Mouse (Mus musculus): ENCODE data around the gene Nek11. TPM values are rescaled to one million over a fixed set of nuclear protein-coding genes. Genes with fewer than 3 reads are reported as not detected.

The Nek11 gene
- polyA plus RNA-seq, 1 experiment from 2014 or later, result 0.18 TPM

DNA sequence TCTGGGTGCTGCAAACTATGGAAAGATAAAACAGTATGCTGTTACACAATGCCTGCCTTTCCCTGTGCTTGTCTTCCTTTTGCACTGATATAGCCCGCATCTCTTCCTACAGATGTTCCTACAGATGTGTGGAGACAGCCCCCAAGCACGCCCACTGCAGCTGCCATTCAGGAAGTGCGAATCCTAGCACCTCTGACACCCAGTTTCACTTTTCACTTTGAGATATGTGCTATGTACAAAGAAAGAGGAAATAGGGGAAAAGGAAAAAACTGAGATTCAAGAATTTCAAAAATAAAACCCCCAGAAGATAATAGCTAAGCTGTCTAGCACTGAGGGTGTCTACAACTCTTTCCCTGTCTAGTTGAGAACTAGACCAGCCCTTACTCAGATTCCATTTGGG is 208.6 kb downstream of the Nek11 start:
- no peak for ATAC-seq (ENCODE audit: low FRiP score, low TSS enrichment)
- no peak overlapping the region for H3K4me3 ChIP-seq (ENCODE audit: low read depth, low read length)
- no peak overlapping the region for H3K27ac ChIP-seq (replicated peaks)
- no peak for DNase-seq (ENCODE audit: low spot score)
- H3K36me3 ChIP-seq (ENCODE audit: control insufficient read depth, insufficient read depth, low read length), result no peaks in the 10 kb centered on the region
- 73% methylated on average over 3 of the region's 3 CpGs for WGBS
- TF ChIP-seq EP300 (optimal IDR thresholded peaks at IDR 0.05), result no peak
- no peak for TF ChIP-seq CTCF (IDR thresholded peaks at IDR 0.05; ENCODE audit: low read depth)
- no peak overlapping the region for H3K9ac ChIP-seq (ENCODE audit: low read length)
- no peak overlapping the region for H3K4me2 ChIP-seq (replicated peaks; ENCODE audit: low read depth)
- no peaks in the 10 kb centered on the region for H3K27me3 ChIP-seq (ENCODE audit: control insufficient read depth, insufficient read depth, low read length)
- no peaks in the 10 kb centered on the region for H3K9me3 ChIP-seq (ENCODE audit: control insufficient read depth, low read length)
- no peaks in the 10 kb centered on the region for H3K4me1 ChIP-seq (replicated peaks; ENCODE audit: control insufficient read depth, insufficient read depth)

DNA sequence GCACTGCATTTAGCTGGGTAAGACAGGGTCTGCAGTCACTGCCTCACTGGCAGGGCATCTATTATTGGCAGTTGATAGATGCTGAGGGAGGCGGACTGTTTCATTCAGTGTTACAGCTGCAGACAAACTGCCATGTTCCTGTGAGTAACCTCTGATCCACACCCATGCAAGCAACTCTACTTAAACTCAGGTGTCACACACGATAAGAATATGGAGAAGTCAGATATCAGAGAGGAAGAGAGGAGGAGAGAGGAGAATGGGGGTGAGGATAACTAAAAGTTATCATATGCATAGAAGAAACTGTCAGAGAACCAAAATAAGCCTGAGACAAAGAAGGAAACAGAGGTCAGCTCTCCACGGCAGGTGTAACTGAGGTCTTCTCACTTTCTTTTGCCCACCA is 212.9 kb downstream of the Nek11 start:
- Histone ChIP-seq H3K4me2 (replicated peaks; ENCODE audit: low read depth) (no peak overlapping the region), H3K36me3 (ENCODE audit: control insufficient read depth, insufficient read depth, low read length) (no peaks in the 10 kb centered on the region), H3K27ac (replicated peaks) (no peak overlapping the region), H3K4me1 (replicated peaks; ENCODE audit: control insufficient read depth, insufficient read depth) (no peaks in the 10 kb centered on the region), H3K9me3 (ENCODE audit: control insufficient read depth, low read length) (no peaks in the 10 kb centered on the region), H3K27me3 (ENCODE audit: control insufficient read depth, insufficient read depth, low read length) (no peaks in the 10 kb centered on the region), H3K9ac (ENCODE audit: low read length) (no peak overlapping the region), H3K4me3 (ENCODE audit: low read depth, low read length) (no peak overlapping the region)
- ATAC-seq (ENCODE audit: low FRiP score, low TSS enrichment) (no peak), DNase-seq (ENCODE audit: low spot score) (no peak)
- no peak for TF ChIP-seq EP300 (optimal IDR thresholded peaks at IDR 0.05)
- WGBS, result 73% methylated on average over 3 of the region's 3 CpGs

DNA sequence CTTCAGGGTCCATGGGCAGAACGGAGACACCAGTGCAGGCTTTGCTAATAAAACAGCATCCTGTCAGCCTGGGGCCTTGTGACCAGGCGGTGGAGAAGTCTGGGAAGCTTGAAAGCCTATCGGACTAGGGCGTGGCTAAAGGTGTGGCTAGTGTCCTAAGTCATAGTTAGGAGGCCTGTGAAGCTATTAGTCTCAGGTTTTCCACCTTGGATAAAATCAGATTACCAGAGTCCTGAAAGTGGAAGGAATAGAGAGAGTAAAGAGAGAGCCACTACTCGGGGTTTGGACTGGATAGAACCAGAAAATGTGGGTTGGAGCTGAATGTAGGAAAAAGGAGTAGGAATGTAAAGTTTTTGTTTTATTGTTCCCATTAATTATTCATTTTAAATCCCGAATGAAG is 250.3 kb downstream of the Nek11 start, which contains the start of gene 1700080E11Rik:
TSS of gene 1700080E11Rik (minus strand) at position 101 of the 400 bp plus-strand sequence.
- Histone ChIP-seq H3K9me3 (ENCODE audit: control insufficient read depth, low read length) (no peaks in the 10 kb centered on the region), H3K4me1 (replicated peaks; ENCODE audit: control insufficient read depth, insufficient read depth) (no peaks in the 10 kb centered on the region), H3K9ac (ENCODE audit: low read length) (no peak within 1 kb of the TSS), H3K27me3 (ENCODE audit: control insufficient read depth, insufficient read depth, low read length) (no peaks in the 10 kb centered on the region), H3K27ac (replicated peaks) (no peak within 1 kb of the TSS), H3K4me2 (replicated peaks; ENCODE audit: low read depth) (no peak within 1 kb of the TSS), H3K36me3 (ENCODE audit: control insufficient read depth, insufficient read depth, low read length) (no peaks in the 10 kb centered on the region), H3K4me3 (ENCODE audit: low read depth, low read length) (no peak within 1 kb of the TSS)
- no peak for ATAC-seq (ENCODE audit: low FRiP score, low TSS enrichment)
- DNase-seq (ENCODE audit: low spot score), result peak; percentile 8
- no peak for TF ChIP-seq EP300 (optimal IDR thresholded peaks at IDR 0.05)
- no peak for TF ChIP-seq CTCF (IDR thresholded peaks at IDR 0.05; ENCODE audit: low read depth)
- 69% methylated on average over 6 of the region's 6 CpGs for WGBS

DNA sequence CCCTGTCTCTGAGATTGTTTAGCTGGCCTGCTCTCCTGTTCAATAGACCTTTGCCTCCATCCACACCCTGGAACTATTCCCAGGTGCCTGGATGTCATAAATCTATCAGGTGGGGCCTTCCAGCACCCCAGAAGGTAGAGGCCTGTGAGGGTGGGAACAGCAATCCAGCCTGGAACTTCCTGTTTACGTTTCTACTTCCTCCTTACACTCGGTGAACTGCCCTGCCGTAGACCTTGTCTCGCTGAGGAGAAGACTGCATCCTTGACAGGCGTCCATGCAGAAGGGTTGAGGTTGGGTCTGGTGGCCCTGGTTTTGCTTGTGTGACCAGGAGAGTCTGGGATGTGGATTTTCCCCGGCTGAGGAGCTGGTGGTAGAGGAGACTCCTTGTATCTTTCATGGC is 256.1 kb downstream of the Nek11 start:
- Histone ChIP-seq H3K27me3 (ENCODE audit: control insufficient read depth, insufficient read depth, low read length) (no peaks in the 10 kb centered on the region), H3K4me2 (replicated peaks; ENCODE audit: low read depth) (no peak overlapping the region), H3K36me3 (ENCODE audit: control insufficient read depth, insufficient read depth, low read length) (no peaks in the 10 kb centered on the region), H3K27ac (replicated peaks) (no peak overlapping the region), H3K9me3 (ENCODE audit: control insufficient read depth, low read length) (no peaks in the 10 kb centered on the region), H3K4me3 (ENCODE audit: low read depth, low read length) (no peak overlapping the region), H3K9ac (ENCODE audit: low read length) (no peak overlapping the region), H3K4me1 (replicated peaks; ENCODE audit: control insufficient read depth, insufficient read depth) (no peaks in the 10 kb centered on the region)
- 60% methylated on average over 6 of the region's 6 CpGs for WGBS
- no peak for ATAC-seq (ENCODE audit: low FRiP score, low TSS enrichment)
- TF ChIP-seq EP300 (optimal IDR thresholded peaks at IDR 0.05), result no peak
- no peak for TF ChIP-seq CTCF (IDR thresholded peaks at IDR 0.05; ENCODE audit: low read depth)
- peak; percentile 8 for DNase-seq (ENCODE audit: low spot score)

DNA sequence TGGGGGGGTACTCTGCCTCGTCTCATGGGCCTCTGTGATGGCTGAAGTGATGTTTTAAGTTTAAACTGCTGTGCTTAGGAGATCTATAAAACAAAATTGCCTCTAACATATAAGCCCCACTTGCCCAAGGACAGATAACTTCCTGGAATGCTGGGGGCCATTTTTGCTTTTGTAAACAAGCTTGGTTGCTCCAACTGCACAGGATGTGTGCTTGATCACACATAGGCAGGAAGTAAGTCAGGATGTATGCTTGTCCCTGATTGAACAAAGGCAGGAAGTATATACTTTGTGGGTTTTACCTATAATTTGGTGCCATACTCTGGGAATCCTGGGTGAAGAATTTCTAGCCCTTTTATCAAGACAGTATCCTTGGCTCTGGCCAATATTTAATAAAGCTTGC is 258.9 kb downstream of the Nek11 start:
- Histone ChIP-seq H3K36me3 (ENCODE audit: control insufficient read depth, insufficient read depth, low read length) (no peaks in the 10 kb centered on the region), H3K27ac (replicated peaks) (no peak overlapping the region), H3K4me2 (replicated peaks; ENCODE audit: low read depth) (no peak overlapping the region), H3K9ac (ENCODE audit: low read length) (no peak overlapping the region), H3K27me3 (ENCODE audit: control insufficient read depth, insufficient read depth, low read length) (no peaks in the 10 kb centered on the region), H3K4me1 (replicated peaks; ENCODE audit: control insufficient read depth, insufficient read depth) (0 out of 2 replicates have a peak, but pooled peaks cover 3% of the 10 kb centered on the region), H3K4me3 (ENCODE audit: low read depth, low read length) (no peak overlapping the region), H3K9me3 (ENCODE audit: control insufficient read depth, low read length) (no peaks in the 10 kb centered on the region)
- ATAC-seq (ENCODE audit: low FRiP score, low TSS enrichment) (no peak), DNase-seq (ENCODE audit: low spot score) (peak; percentile 1)
- WGBS, result 34% methylated on average over 1 of the region's 1 CpGs
- TF ChIP-seq CTCF (IDR thresholded peaks at IDR 0.05; ENCODE audit: low read depth) (no peak), EP300 (optimal IDR thresholded peaks at IDR 0.05) (no peak)

DNA sequence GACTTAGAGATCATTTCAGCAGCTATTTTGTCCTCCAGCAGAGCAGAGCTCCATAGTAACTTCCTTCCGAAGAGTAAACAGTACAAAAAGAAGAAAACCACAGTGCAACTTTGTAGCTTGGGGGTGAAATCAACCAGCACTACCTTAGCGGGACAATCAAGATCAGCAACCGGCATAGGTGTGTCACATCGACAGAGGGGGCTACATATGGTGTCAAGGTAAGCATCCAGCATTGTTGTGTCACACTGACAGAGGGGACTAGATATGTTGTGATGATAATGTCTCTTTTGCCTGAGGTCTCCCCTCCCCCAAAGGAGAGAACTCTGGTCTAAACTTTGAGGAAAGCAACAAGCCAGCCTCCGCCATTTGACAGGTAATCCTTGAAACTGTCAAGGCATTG is 260.8 kb downstream of the Nek11 start:
- Histone ChIP-seq H3K4me2 (replicated peaks; ENCODE audit: low read depth) (no peak overlapping the region), H3K27me3 (ENCODE audit: control insufficient read depth, insufficient read depth, low read length) (no peaks in the 10 kb centered on the region), H3K9ac (ENCODE audit: low read length) (no peak overlapping the region), H3K36me3 (ENCODE audit: control insufficient read depth, insufficient read depth, low read length) (no peaks in the 10 kb centered on the region), H3K27ac (replicated peaks) (no peak overlapping the region), H3K9me3 (ENCODE audit: control insufficient read depth, low read length) (no peaks in the 10 kb centered on the region), H3K4me3 (ENCODE audit: low read depth, low read length) (no peak overlapping the region), H3K4me1 (replicated peaks; ENCODE audit: control insufficient read depth, insufficient read depth) (0 out of 2 replicates have a peak, but pooled peaks cover 5% of the 10 kb centered on the region)
- WGBS, result 88% methylated on average over 5 of the region's 5 CpGs
- ATAC-seq (ENCODE audit: low FRiP score, low TSS enrichment) (no peak), DNase-seq (ENCODE audit: low spot score) (peak; percentile 0)
- no peak for TF ChIP-seq CTCF (IDR thresholded peaks at IDR 0.05; ENCODE audit: low read depth)
- TF ChIP-seq EP300 (optimal IDR thresholded peaks at IDR 0.05), result no peak

Measured in stomach, postnatal 0 days (tissue).